Mouse (Mus musculus) lung, postnatal 0 days (tissue): ENCODE measurements around the gene Atp2b4. TPM values are rescaled to one million over a fixed set of nuclear protein-coding genes. Genes with fewer than 3 reads are reported as not detected.
"Not testable (repeated sequence)": the region's sequence is repeated elsewhere in the genome, so short reads cannot be mapped to it uniquely, and the experiment has no call there.

Source experiments
- ATAC-seq: fragments of 200-750 bp; cut with Nextera tagmentation; 2 replicates; pipeline ENCODE4 v1.8.0; 2017; ENCODE audit warnings: moderate library complexity
- DNase-seq: peaks from one replicate; pipeline ENCODE4 v3.0.0-alpha.2; 2016; ENCODE audit warnings: low spot score
- H3K27ac ChIP-seq: fragments of 300-500 bp; sonication (generic); 2 replicates; pipeline ENCODE4 v1.5.1; 2014; ENCODE audit warnings: antibody characterized with exemption, mild to moderate bottlenecking, low read length, mixed read lengths
- H3K27me3 ChIP-seq: fragments of 300-500 bp; sonication (generic); replicated peaks from 2 replicates; pipeline ENCODE4 v1.6.1; 2014; ENCODE audit warnings: low read length, mixed read lengths; ENCODE audit not compliant: insufficient read depth
- H3K36me3 ChIP-seq: fragments of 300-500 bp; sonication (generic); 2 replicates; pipeline ENCODE4 v1.6.1; 2014; ENCODE audit warnings: low read length, mixed read lengths; ENCODE audit not compliant: insufficient read depth
- H3K4me1 ChIP-seq: fragments of 300-500 bp; sonication (generic); 2 replicates; pipeline ENCODE4 v1.6.1; 2014; ENCODE audit warnings: antibody characterized with exemption, low read depth, low read length, mixed read lengths; ENCODE audit not compliant: insufficient read depth
- H3K4me2 ChIP-seq: fragments of 300-500 bp; sonication (generic); replicated peaks from 2 replicates; pipeline ENCODE4 v1.6.1; 2014; ENCODE audit warnings: low read depth, mild to moderate bottlenecking, low read length, moderate library complexity, mixed read lengths
- H3K4me3 ChIP-seq: fragments of 300-500 bp; sonication (generic); 2 replicates; pipeline ENCODE4 v1.5.1; 2014; ENCODE audit warnings: low read depth, low read length
- H3K9ac ChIP-seq: fragments of 300-500 bp; sonication (generic); replicated peaks from 2 replicates; pipeline ENCODE4 v1.6.1; 2014; ENCODE audit warnings: low read depth, mild to moderate bottlenecking
- H3K9me3 ChIP-seq: fragments of 300-500 bp; sonication (generic); 2 replicates; pipeline ENCODE4 v1.6.1; 2016; ENCODE audit warnings: low read length, mixed read lengths
- CTCF ChIP-seq: IDR thresholded peaks from 2 replicates; pipeline ENCODE4 v1.5.1; 2016; ENCODE audit warnings: antibody characterized with exemption, mild to moderate bottlenecking
- EP300 ChIP-seq: IDR thresholded peaks from 2 replicates; pipeline ENCODE4 v1.6.1; 2016; ENCODE audit warnings: antibody characterized with exemption, mild to moderate bottlenecking, control low read depth
- WGBS: fragments of 180-500 bp; shearing (Covaris S2); extraction: QIAGEN DNeasy Blood & Tissue Kit; methylation state at CpG from one replicate; pipeline ENCODE4 v1.1.7; 2014; 5-methylcytosine and 5-hydroxymethylcytosine counted together
- polyA plus RNA-seq: library from polyadenylated mRNA; unstranded; fragments of >200 nt; fragmentation: Nextera tagmentation; extraction: Ambion mirVana; gene quantifications from 2 replicates; pipeline ENCODE4 v1.2.1, GENCODE M21; 2015

Atp2b4 gene
- polyA plus RNA-seq, 1 experiment from 2014 or later: 7.8 TPM

- H3K4me3 ChIP-seq: no peak overlapping the region
- no peak overlapping the region for H3K27ac ChIP-seq
- DNase-seq: no peak
- H3K27me3 ChIP-seq: no peaks in the 10 kb centered on the region
- H3K9ac ChIP-seq: no peak overlapping the region
- H3K4me1 ChIP-seq: no peaks in the 10 kb centered on the region
- no peaks in the 10 kb centered on the region for H3K36me3 ChIP-seq
- H3K9me3 ChIP-seq: no peaks in the 10 kb centered on the region
- no peak for ATAC-seq
- no peak for TF ChIP-seq CTCF
- no peak for TF ChIP-seq EP300
- H3K4me2 ChIP-seq: no peak overlapping the region
- 54% methylated on average over 3 of the region's 3 CpGs for WGBS
These were observed 129.0 kb downstream of the Atp2b4 start for GRCm38 (mm10) chr1:133671801-133672200.

GRCm38 (mm10) chr1:133671266-133671665 is 129.6 kb downstream of the Atp2b4 start:
- Histone ChIP-seq H3K36me3 (no peaks in the 10 kb centered on the region), H3K4me1 (no peaks in the 10 kb centered on the region), H3K4me2 (no peak overlapping the region), H3K9me3 (no peaks in the 10 kb centered on the region), H3K4me3 (no peak overlapping the region), H3K27ac (no peak overlapping the region), H3K27me3 (no peaks in the 10 kb centered on the region), H3K9ac (no peak overlapping the region)
- DNase-seq (no peak), ATAC-seq (no peak)
- 69% methylated on average over 3 of the region's 3 CpGs for WGBS
- no peak for TF ChIP-seq CTCF
- no peak for TF ChIP-seq EP300

- Histone ChIP-seq H3K27ac (no peak overlapping the region), H3K4me2 (no peak overlapping the region), H3K9me3 (no peaks in the 10 kb centered on the region), H3K4me1 (no peaks in the 10 kb centered on the region), H3K9ac (no peak overlapping the region), H3K27me3 (no peaks in the 10 kb centered on the region), H3K36me3 (no peaks in the 10 kb centered on the region), H3K4me3 (no peak overlapping the region)
- DNase-seq (no peak), ATAC-seq (no peak)
- TF ChIP-seq CTCF (no peak), EP300 (no peak)
- 63% methylated on average over 6 of the region's 6 CpGs for WGBS
These were observed 130.1 kb downstream of the Atp2b4 start for GRCm38 (mm10) chr1:133670776-133671175.

DNA sequence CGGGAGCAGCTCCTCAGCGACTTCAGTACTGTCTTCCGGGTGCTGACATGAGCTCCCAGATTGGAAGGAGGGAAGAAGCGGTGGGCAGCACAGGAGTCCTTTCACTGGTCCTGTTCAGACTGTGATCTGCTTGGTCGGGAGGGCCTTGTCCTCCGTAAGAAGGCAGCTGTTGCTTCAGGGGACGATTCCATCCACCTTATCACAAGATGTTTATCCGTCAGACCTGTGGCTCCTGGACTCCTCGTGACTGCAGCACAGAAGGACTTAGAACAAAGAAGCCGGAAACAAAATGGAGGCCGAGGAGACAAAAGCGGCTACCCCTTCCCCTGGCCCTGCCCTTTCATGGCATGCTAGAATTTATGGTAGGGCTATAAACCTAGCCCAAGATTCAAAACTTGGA is 130.7 kb downstream of the Atp2b4 start:
- H3K27me3 ChIP-seq: no peaks in the 10 kb centered on the region
- H3K27ac ChIP-seq: no peak overlapping the region
- H3K9ac ChIP-seq: no peak overlapping the region
- H3K36me3 ChIP-seq: no peaks in the 10 kb centered on the region
- H3K4me2 ChIP-seq: no peak overlapping the region
- TF ChIP-seq EP300 (no peak), CTCF (no peak)
- H3K9me3 ChIP-seq: no peaks in the 10 kb centered on the region
- H3K4me3 ChIP-seq: no peak overlapping the region
- ATAC-seq (no peak), DNase-seq (no peak)
- WGBS: 84% methylated on average over 12 of the region's 12 CpGs
- no peaks in the 10 kb centered on the region for H3K4me1 ChIP-seq

- H3K27ac ChIP-seq: no peak overlapping the region
- no peak overlapping the region for H3K9ac ChIP-seq
- WGBS: 85% methylated on average over 3 of the region's 3 CpGs
- H3K36me3 ChIP-seq: no peaks in the 10 kb centered on the region
- no peak for ATAC-seq
- H3K27me3 ChIP-seq: no peaks in the 10 kb centered on the region
- no peak for TF ChIP-seq CTCF
- TF ChIP-seq EP300: no peak
- no peak overlapping the region for H3K4me3 ChIP-seq
- no peaks in the 10 kb centered on the region for H3K4me1 ChIP-seq
- DNase-seq: no peak
- H3K4me2 ChIP-seq: no peak overlapping the region
- H3K9me3 ChIP-seq: no peaks in the 10 kb centered on the region
These were observed 132.2 kb downstream of the Atp2b4 start for GRCm38 (mm10) chr1:133668618-133669017.

DNA sequence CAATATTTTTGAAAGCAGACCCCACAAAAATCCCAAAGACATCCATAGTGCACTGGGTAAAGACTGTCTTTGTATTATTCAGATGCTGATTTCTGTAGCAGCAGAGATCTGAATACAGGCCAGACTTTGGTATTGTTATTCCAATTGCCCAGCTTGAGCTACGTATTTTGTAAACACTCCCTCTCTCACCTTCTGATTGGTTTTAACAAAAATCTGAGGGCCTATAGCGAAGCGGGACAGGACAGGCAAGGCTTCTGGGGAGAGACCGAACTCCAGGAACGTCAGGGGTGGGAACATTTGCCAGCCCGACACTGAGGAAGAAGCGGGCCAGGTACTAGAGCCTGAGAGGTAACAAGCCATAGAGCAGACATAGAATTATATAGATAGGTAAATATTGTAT is 133.1 kb downstream of the Atp2b4 start:
- Histone ChIP-seq H3K4me1 (no peaks in the 10 kb centered on the region), H3K27ac (no peak overlapping the region), H3K36me3 (no peaks in the 10 kb centered on the region), H3K27me3 (no peaks in the 10 kb centered on the region), H3K9me3 (no peaks in the 10 kb centered on the region), H3K4me3 (no peak overlapping the region), H3K9ac (no peak overlapping the region), H3K4me2 (no peak overlapping the region)
- no peak for TF ChIP-seq EP300
- no peak for TF ChIP-seq CTCF
- WGBS: 58% methylated on average over 7 of the region's 7 CpGs
- no peak for ATAC-seq
- DNase-seq: no peak

GRCm38 (mm10) chr1:133665713-133666112 is 135.1 kb downstream of the Atp2b4 start:
- ATAC-seq, H3K27me3 ChIP-seq: not testable (repeated sequence)
- 88% methylated on average over 5 of the region's 8 CpGs for WGBS

More at GRCm38 (mm10) chr1:133665713-133666112, 135.1 kb downstream of the Atp2b4 start:
- H3K4me2 ChIP-seq, H3K9ac ChIP-seq, H3K4me3 ChIP-seq, H3K36me3 ChIP-seq, H3K27ac ChIP-seq, H3K9me3 ChIP-seq, H3K4me1 ChIP-seq, DNase-seq: not testable (repeated sequence)
